Mouse (Mus musculus): Measurements from ENCODE around the gene Smim24. TPM values are rescaled to one million over a fixed set of nuclear protein-coding genes. Genes with fewer than 3 reads are reported as not detected.

Gene Smim24
- polyA plus RNA-seq, 1 experiment from 2014 or later, result 1.9 TPM

DNA sequence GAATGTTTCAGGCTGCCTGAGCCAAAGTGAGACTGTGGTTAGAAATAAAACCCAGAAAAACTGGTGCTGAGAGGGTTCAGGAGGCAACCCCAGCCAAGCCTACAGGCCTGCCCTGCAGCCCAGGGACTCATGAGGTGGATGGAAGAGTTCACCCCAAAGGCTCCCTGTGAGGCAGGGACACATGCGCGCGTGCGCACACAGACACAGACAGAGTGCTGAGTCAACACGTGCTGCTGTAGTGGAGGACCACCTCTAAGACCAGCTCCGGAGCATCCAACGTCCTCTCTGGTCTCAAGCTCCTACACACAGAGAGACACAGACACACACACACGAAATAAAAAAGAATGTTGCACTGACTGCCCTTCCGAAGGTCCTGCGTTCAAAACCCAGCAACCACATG is 17.5 kb upstream of the Smim24 start:
- no peaks in the 10 kb centered on the region for H3K27me3 ChIP-seq (ENCODE audit: poor library complexity, severe bottlenecking)
- H3K4me3 ChIP-seq, result no peak overlapping the region
- no peaks in the 10 kb centered on the region for H3K9me3 ChIP-seq
- H3K4me1 ChIP-seq, result peaks cover 39% of the 10 kb centered on the region
- DNase-seq (ENCODE audit: extremely low spot score, low spot score), result no peak
- H3K36me3 ChIP-seq (replicated peaks), result peaks cover 63% of the 10 kb centered on the region
- no peak overlapping the region for H3K27ac ChIP-seq
- 96% methylated on average over 10 of the region's 10 CpGs for WGBS

DNA sequence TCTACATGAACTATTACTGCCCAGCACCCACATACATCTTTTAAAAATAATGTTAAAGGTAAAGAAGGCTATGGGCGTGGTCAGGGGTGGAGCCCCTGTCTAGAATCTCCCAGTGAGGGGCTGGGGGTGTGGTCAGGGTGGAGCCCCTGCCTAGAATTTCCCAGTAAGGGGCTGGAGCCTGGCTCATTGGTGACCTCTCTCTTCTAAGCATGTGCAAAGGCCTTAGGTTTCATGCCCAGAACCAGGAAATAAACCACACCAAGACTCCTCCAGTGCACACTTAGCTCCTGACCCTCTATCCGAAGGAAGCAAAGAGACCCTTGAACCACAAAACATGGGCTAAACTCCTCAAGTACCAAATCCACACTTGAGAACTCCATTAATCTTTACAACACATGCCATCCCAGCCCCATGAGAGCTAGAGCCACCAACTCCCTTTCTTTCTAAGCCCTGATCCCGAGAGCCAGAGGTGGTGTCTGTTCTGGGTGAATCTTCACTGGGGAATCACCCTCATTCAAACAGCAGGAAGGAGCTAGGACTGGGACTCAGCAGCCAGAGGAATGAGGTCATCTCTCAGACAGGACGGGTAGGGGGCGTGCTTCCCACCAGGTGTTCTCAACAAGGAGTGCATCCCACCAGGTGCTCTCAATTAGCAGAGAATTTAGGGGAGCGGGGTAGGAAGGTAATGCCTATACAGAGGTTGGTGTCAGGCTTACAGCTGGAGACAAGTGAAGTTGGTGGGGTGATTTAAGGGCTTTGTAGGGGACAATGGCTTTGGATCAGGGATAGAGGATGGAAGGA is 16.1 kb upstream of the Smim24 start:
- H3K4me3 ChIP-seq, result peak overlapping the region; percentile 92
- peak overlapping the region; percentile 98 for H3K27ac ChIP-seq
- H3K4me1 ChIP-seq, result peaks cover 39% of the 10 kb centered on the region
- no peaks in the 10 kb centered on the region for H3K27me3 ChIP-seq (ENCODE audit: poor library complexity, severe bottlenecking)
- WGBS, result 41% methylated on average over 6 of the region's 6 CpGs
- DNase-seq (ENCODE audit: extremely low spot score, low spot score), result no peak
- H3K36me3 ChIP-seq (replicated peaks), result peaks cover 48% of the 10 kb centered on the region
- H3K9me3 ChIP-seq, result no peaks in the 10 kb centered on the region

DNA sequence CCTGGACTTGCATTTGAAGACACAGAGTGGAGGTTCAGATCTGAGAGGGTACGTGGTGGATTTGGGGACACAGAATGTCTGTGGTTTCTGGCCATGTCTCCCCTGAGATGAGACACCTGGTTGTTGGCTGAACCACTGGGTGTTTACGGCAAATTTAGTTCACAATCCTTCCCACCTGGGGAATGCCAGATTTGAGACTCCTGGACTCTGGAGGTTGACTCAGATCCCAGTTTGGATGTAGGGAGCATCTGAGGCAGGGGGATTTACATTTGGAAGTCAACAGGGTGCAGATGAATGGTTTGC is 15.5 kb upstream of the Smim24 start:
- Histone ChIP-seq H3K27ac (peak overlapping the region; percentile 98), H3K9me3 (no peaks in the 10 kb centered on the region), H3K4me1 (peaks cover 39% of the 10 kb centered on the region), H3K27me3 (ENCODE audit: poor library complexity, severe bottlenecking) (no peaks in the 10 kb centered on the region), H3K36me3 (replicated peaks) (peaks cover 43% of the 10 kb centered on the region), H3K4me3 (peak overlapping the region; percentile 92)
- WGBS, result 67% methylated on average over 2 of the region's 2 CpGs
- no peak for DNase-seq (ENCODE audit: extremely low spot score, low spot score)

DNA sequence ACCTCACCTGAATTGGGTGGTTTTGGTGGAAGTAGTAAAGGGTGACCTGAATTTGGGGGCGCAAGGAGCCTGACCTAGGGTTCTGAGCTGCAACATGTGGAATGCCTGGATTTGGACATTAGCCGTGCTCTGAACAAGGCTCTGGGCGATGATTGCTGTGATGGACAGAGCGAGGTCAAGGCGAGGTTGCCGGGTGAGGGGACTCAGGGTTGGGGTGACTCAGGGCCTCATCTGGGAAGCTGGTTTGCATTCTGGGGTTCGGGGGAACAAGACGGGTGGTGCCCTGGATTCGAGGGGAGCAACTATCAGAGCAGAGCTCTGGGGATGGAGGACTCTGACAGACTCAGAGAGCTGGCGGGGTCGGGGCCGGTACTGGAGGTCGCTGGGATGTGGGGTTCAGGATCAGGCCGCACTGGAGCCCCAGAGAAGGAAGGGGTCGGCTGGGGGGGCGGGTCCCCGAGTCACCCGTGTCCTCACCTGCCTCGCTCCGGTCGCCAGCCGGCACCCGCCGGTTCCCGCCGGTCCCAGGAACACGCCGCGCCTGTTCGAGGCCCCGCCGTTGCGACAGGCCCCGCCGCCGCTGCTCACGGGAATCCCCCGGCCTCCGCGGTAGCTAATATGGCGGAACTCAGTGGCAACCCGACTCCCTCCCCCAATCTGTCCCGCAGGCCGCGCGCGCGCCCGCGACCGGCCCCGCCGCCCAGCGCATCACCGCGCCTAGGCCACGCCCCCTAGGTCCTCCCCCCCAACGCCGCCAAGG is 14.9 kb upstream of the Smim24 start, which contains the start of gene Fzr1:
Fzr1 (minus strand) TSS at position 724 of the 760 bp plus-strand sequence.
- peaks cover 36% of the 10 kb centered on the region for H3K4me1 ChIP-seq
- DNase-seq (ENCODE audit: extremely low spot score, low spot score), result no peak
- H3K27me3 ChIP-seq (ENCODE audit: poor library complexity, severe bottlenecking), result no peaks in the 10 kb centered on the region
- H3K9me3 ChIP-seq, result no peaks in the 10 kb centered on the region
- H3K4me3 ChIP-seq, result peak within 1 kb of the TSS; percentile 92
- WGBS, result under 1% methylated on average over 58 of the region's 59 CpGs
- peak within 1 kb of the TSS; percentile 98 for H3K27ac ChIP-seq
- H3K36me3 ChIP-seq (replicated peaks), result peaks cover 36% of the 10 kb centered on the region

DNA sequence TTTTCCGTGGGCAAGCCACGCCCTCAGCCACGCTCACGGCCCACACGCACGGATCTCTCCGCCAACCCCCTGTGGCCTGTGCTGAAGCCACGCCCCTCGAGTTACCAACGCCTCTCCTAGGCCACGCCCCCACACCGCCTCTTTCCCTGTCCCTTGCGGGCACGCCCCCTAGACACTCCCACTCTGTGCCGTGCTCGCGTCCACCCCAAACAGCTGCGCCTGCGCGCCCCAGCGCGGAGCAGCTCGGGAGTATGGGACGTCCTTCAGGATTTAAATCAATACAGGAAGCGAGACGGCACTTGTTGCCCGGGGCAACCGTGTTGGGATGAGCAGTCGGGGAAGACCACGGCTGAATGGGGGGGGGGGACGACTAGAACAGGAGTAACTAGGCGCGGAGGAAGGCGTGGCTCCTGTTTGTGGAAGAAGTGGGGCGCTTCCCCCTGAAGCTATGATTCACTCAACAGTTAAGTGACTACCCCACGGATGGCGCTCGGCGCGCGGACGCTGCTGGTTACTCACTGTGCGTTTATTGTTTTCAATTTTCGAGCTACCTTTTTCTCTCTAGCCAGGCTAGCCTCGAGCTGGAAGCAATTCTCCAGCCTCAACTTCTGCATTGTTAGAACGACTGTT is 14.2 kb upstream of the Smim24 start:
- DNase-seq (ENCODE audit: extremely low spot score, low spot score), result peak; percentile 100
- Histone ChIP-seq H3K27me3 (ENCODE audit: poor library complexity, severe bottlenecking) (no peaks in the 10 kb centered on the region), H3K27ac (peak overlapping the region; percentile 98), H3K36me3 (replicated peaks) (peaks cover 29% of the 10 kb centered on the region), H3K4me3 (peak overlapping the region; percentile 92), H3K9me3 (no peaks in the 10 kb centered on the region), H3K4me1 (peaks cover 30% of the 10 kb centered on the region)
- under 1% methylated on average over 46 of the region's 46 CpGs for WGBS

DNA sequence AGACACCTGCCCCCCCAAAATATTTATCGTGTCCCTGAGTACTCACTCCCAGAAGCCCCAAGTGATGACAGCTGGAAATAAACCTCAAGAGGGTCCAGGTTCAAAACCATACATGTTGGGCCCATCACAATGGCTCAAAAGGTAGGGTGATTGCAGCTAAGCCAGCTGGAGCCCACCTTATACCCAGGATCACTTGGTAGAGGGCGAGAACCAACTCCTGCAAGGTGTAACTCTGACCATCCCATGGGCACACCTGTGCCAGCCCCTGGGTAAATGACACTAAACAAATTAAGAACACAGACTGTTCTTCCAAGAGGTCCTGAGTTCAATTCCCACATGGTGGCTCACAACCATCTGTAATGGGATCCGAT is 13.7 kb upstream of the Smim24 start:
- Histone ChIP-seq H3K4me3 (peak overlapping the region; percentile 92), H3K36me3 (replicated peaks) (peaks cover 24% of the 10 kb centered on the region), H3K27me3 (ENCODE audit: poor library complexity, severe bottlenecking) (no peaks in the 10 kb centered on the region), H3K4me1 (peaks cover 30% of the 10 kb centered on the region), H3K27ac (peak overlapping the region; percentile 98), H3K9me3 (no peaks in the 10 kb centered on the region)
- 60% methylated on average over 3 of the region's 3 CpGs for WGBS
- no peak for DNase-seq (ENCODE audit: extremely low spot score, low spot score)

DNA sequence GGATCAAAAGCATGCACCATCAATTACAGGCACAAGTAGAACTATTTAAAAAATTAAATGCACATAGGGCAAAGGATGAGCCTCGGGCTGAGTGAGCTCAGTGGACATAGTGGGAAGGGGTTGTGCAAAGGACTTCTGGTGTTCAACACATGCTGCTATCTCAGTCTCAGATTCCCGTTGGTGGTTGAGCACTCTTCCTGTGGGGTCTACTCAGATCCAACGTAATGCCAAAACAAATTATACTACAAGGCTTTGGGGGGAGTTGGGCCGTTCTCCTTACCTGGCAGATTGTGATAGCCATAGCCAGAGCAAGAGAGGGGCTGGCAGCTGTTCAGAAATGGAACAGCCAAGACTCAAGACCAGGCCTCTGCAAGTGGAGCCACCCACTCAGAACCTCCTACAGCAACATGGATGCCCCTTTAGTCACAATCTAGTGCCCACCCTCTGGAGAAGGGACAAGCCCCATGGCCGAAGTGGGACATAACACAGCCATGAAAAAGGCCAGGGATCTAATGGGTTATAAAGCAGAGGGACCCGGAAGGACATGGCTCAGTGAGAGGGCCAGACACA is 13.0 kb upstream of the Smim24 start:
- no peaks in the 10 kb centered on the region for H3K27me3 ChIP-seq (ENCODE audit: poor library complexity, severe bottlenecking)
- H3K36me3 ChIP-seq (replicated peaks), result peaks cover 17% of the 10 kb centered on the region
- peaks cover 34% of the 10 kb centered on the region for H3K4me1 ChIP-seq
- H3K9me3 ChIP-seq, result no peaks in the 10 kb centered on the region
- WGBS, result 93% methylated on average over 6 of the region's 6 CpGs
- peak overlapping the region; percentile 98 for H3K27ac ChIP-seq
- no peak for DNase-seq (ENCODE audit: extremely low spot score, low spot score)
- peak overlapping the region; percentile 92; the same call in 1 of the 2 replicates for H3K4me3 ChIP-seq

DNA sequence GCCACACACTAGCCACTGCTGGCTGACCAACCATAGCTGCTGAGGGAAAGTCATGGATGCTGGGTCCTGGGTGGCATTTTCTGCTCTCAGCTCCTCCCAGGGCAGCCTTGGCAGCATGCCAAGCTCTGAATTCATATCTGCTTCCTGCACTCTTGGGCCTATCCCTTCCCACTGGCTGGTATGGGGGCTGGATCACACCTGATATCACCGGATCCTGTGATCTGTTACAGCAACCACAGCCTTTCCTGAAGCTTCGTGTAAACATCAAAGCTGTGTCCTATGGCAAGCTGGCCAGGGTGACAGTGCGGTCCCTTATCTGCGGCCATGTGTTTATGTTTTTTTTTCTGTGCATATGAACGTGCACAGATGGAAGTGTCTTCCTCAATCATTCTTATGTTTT is 10.8 kb upstream of the Smim24 start:
- 87% methylated on average over 5 of the region's 5 CpGs for WGBS
- H3K27ac ChIP-seq, result no peak overlapping the region
- H3K27me3 ChIP-seq (ENCODE audit: poor library complexity, severe bottlenecking), result no peaks in the 10 kb centered on the region
- H3K36me3 ChIP-seq (replicated peaks), result peaks cover 16% of the 10 kb centered on the region
- H3K4me3 ChIP-seq, result no peak overlapping the region
- DNase-seq (ENCODE audit: extremely low spot score, low spot score), result no peak
- H3K9me3 ChIP-seq, result no peaks in the 10 kb centered on the region
- H3K4me1 ChIP-seq, result peaks cover 29% of the 10 kb centered on the region

DNA sequence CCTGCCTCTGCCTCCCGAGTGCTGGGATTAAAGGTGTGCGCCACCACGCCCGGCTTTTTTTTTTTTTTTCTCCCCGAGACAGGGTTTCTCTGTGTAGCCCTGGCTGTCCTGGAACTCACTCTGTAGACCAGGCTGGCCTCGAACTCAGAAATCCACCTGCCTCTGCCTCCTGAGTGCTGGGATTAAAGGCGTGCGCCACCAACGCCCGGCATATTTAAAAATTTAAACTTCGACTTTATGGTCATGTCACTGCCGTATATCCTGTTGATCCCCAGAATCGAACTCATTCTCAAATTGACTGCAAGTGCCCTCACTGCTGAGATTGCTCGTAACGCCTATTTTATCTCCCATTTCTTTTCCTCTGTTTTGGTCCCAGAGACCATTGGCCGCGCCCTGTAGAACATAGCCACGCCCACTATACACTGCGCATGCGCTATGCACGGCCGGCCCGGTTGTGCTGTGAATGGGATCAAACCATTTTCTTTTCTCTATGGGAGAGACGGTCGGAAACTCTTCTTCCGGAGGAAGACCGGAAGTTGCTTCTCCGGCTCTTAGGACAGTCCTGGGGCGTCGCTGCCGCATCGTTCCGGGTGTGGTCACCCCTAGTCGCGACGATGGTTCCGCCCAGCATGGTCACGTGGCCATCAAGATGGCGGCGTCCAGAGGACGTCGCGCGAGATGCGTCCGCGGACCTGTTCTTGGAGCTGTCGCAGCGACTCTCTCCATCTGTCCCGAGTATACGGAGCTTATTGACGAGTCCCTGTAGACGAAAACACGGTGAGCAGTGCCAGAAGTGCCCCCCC is 8.8 kb upstream of the Smim24 start, which contains the start of the genes Dohh and Gm48551:
Dohh (plus strand) TSS at position 627 of the 803 bp plus-strand sequence.
Gm48551 (plus strand) TSS at position 665 of the 803 bp plus-strand sequence.
- H3K4me3 ChIP-seq, result peak within 1 kb of the TSS; percentile 87
- H3K4me1 ChIP-seq, result peaks cover 21% of the 10 kb centered on the region
- H3K36me3 ChIP-seq (replicated peaks), result peaks cover 35% of the 10 kb centered on the region
- H3K9me3 ChIP-seq, result no peaks in the 10 kb centered on the region
- peak within 1 kb of the TSS; percentile 88 for H3K27ac ChIP-seq
- no peaks in the 10 kb centered on the region for H3K27me3 ChIP-seq (ENCODE audit: poor library complexity, severe bottlenecking)
- 10% methylated on average over 54 of the region's 54 CpGs for WGBS
- peak; percentile 98 for DNase-seq (ENCODE audit: extremely low spot score, low spot score)

DNA sequence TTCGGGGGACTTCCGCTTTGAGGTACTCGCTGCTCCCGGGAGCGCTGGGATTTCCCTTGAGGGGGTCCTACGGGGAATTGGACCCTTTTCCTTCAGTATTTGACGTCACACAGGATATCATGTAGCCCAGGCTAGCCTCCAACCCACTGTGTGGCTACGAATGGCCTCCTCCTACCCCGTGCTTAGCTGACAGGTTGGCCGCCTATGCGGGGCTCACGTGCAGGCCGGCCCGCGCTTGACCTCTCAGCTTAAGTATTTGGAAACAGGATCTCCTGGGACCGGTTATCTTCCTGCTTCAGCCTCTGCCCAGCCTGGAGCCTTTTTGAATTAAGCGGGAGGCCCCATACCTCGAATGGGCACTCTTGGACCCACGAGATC is 8.3 kb upstream of the Smim24 start:
- Histone ChIP-seq H3K4me3 (peak overlapping the region; percentile 87), H3K27ac (peak overlapping the region; percentile 88), H3K4me1 (peaks cover 23% of the 10 kb centered on the region), H3K27me3 (ENCODE audit: poor library complexity, severe bottlenecking) (no peaks in the 10 kb centered on the region), H3K9me3 (no peaks in the 10 kb centered on the region), H3K36me3 (replicated peaks) (peaks cover 40% of the 10 kb centered on the region)
- under 1% methylated on average over 19 of the region's 19 CpGs for WGBS
- DNase-seq (ENCODE audit: extremely low spot score, low spot score), result no peak

DNA sequence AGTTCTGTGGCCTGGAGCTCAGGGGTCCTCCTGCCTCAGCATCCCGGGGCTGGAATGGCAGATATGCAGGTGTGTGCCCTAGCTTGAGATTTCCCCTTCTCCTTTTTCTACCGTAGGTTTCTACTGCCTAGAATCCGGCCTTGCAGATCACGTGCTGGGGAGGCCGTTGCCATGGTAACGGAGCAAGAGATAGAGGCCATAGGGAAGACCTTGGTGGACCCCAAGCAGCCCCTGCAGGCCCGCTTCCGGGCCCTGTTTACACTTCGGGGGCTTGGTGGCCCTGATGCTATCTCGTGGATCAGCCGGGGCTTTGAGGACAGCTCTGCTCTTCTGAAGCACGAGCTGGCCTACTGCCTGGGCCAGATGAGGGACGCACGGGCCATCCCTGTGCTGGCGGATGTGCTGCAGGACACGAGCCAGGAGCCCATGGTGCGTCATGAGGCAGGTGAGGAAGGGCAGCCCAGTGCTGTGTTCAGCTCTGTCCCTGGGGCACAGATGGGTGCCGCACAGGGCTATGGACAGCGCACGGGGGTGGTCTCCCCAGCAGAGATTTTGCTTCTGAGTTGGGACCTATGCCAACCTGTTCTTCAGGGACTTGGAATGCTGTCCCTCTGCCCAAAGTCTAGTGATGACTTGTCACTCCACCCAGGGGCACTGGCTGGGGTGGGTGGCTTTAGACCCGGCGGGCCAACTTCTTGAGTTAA is 7.1 kb upstream of the Smim24 start:
- peak overlapping the region; percentile 87 for H3K4me3 ChIP-seq

More for the DNA sequence above, 7.1 kb upstream of the Smim24 start:
- Histone ChIP-seq H3K27me3 (ENCODE audit: poor library complexity, severe bottlenecking) (no peaks in the 10 kb centered on the region), H3K27ac (no peak overlapping the region), H3K9me3 (no peaks in the 10 kb centered on the region), H3K4me1 (peaks cover 29% of the 10 kb centered on the region), H3K36me3 (replicated peaks) (peaks cover 44% of the 10 kb centered on the region)
- 89% methylated on average over 22 of the region's 22 CpGs for WGBS
- DNase-seq (ENCODE audit: extremely low spot score, low spot score), result no peak
